In genomic region chr17:28694078-28694477, GRCm38 (mm10) we compare ENCODE assay signal across 14 mouse cellular contexts. TPM values are rescaled to one million over a fixed set of nuclear protein-coding genes. Genes with fewer than 3 reads are reported as not detected.
A peak's percentile ranks its signal among the peaks of the same experiment; 100 is the strongest.
DNase-seq lines count a peak whose midpoint lies in the region; ATAC-seq and TF ChIP-seq lines count a peak whose summit lies in the region.
"Had no signal": no experiment of that assay in that cellular context is flagged by ENCODE, and none has a peak within 500 bp of the region (broad histone marks: within the 10 kb centered on the region; RNA-seq: fewer than 3 reads in every experiment).

No protein-coding gene starts in this region.

- H3K27ac ChIP-seq in heart, embryonic 13.5 days (replicated peaks): 0 out of 2 replicates have a peak overlapping the region, but pooled peaks have one; percentile 10
- peak overlapping the region; percentile 30 for H3K27ac ChIP-seq in liver, adult 2 months (replicated peaks; ENCODE audit: insufficient read depth, low read depth, low read length)
- H3K27ac ChIP-seq in bone marrow, adult 2 months (ENCODE audit: control insufficient read depth, insufficient read depth, low read depth, low read length, poor library complexity): peak overlapping the region; percentile 27; the same call in 1 of the 2 replicates
- H3K27ac ChIP-seq in intestine, postnatal 0 days (ENCODE audit: low read depth, low read length): peak overlapping the region; percentile 42; the same call in 1 of the 2 replicates

- ATAC-seq in heart, embryonic 13.5 days (ENCODE audit: extremely low read depth, insufficient number of reproducible peaks, low FRiP score, low TSS enrichment): no peak
- ATAC-seq in intestine, postnatal 0 days: no peak

- intact Hi-C loops in heart, postnatal 10 days (cut with DNase I): loop anchor here (5.0 kb wide), 2 partner anchors 48 to 183 kb away; no protein-coding TSS in a partner anchor

- DNase-seq in heart, postnatal 10 days: no peak
- peak; percentile 85 for DNase-seq in liver, adult 2 months (ENCODE audit: extremely low read depth, low read depth, low spot score)
- DNase-seq in liver: no peak
- no peak for DNase-seq in left cerebral cortex, adult 18-20 months (ENCODE audit: low spot score in 2 of 2)
- DNase-seq in urinary bladder, postnatal 36 days (ENCODE audit: low spot score in 2 of 2): no peak
- DNase-seq: cerebellum, adult 8-10 months; embryo, embryonic 11 days; gastrocnemius, postnatal 25 days; heart, postnatal 14 days; right cerebral cortex, postnatal 25 days had no signal

- peak overlapping the region; percentile 84; the same call in 1 of the 2 replicates for H3K4me3 ChIP-seq in heart, embryonic 13.5 days
- H3K4me3 ChIP-seq in liver, adult 2 months (ENCODE audit: insufficient read depth, low read depth, low read length): no peak overlapping the region
- H3K4me3 ChIP-seq in bone marrow, adult 2 months (replicated peaks; ENCODE audit: control insufficient read depth, low read depth, low read length): no peak overlapping the region
- no peak overlapping the region for H3K4me3 ChIP-seq in intestine, postnatal 0 days (ENCODE audit: low read depth, low read length)
- H3K4me3 ChIP-seq: myocyte had no signal

- TF ChIP-seq CTCF in liver, adult 2 months (IDR thresholded peaks at IDR 0.05; ENCODE audit: low read depth, low read length): no peak
- TF ChIP-seq CTCF in bone marrow, adult 2 months (IDR thresholded peaks at IDR 0.05; ENCODE audit: control insufficient read depth, insufficient read depth, low read length): no peak
- TF ChIP-seq CTCF in intestine, postnatal 0 days (IDR thresholded peaks at IDR 0.05; ENCODE audit: low read depth): no peak

- 84% methylated on average over 2 of the region's 2 CpGs for WGBS in heart, embryonic 13.5 days
- WGBS in liver, adult 2 months: 25% methylated on average over 2 of the region's 2 CpGs
- WGBS in bone marrow, adult 2 months: 69% methylated on average over 2 of the region's 2 CpGs
- 38% methylated on average over 2 of the region's 2 CpGs for WGBS in intestine, postnatal 0 days

- peaks cover 23% of the 10 kb centered on the region for H3K79me2 ChIP-seq in liver, adult 2 months (ENCODE audit: control insufficient read depth, insufficient read depth, low read length)

- peaks cover 76% of the 10 kb centered on the region for H3K4me1 ChIP-seq in heart, embryonic 13.5 days
- peaks cover 43% of the 10 kb centered on the region for H3K4me1 ChIP-seq in liver, adult 2 months (ENCODE audit: control insufficient read depth, insufficient read depth, low read length)
- peaks cover 5% of the 10 kb centered on the region for H3K4me1 ChIP-seq in bone marrow, adult 2 months (ENCODE audit: control insufficient read depth, insufficient read depth, low read length)
- H3K4me1 ChIP-seq in intestine, postnatal 0 days (replicated peaks; ENCODE audit: control insufficient read depth, insufficient read depth, low read length): peaks cover 22% of the 10 kb centered on the region

- no peak overlapping the region for H3K9ac ChIP-seq in heart, embryonic 13.5 days
- no peak overlapping the region for H3K9ac ChIP-seq in liver, adult 2 months (ENCODE audit: low read depth, low read length)
- H3K9ac ChIP-seq in intestine, postnatal 0 days (ENCODE audit: low read depth, low read length): no peak overlapping the region

- H3K36me3 ChIP-seq in heart, embryonic 13.5 days: no peaks in the 10 kb centered on the region
- no peaks in the 10 kb centered on the region for H3K36me3 ChIP-seq in liver, adult 2 months (ENCODE audit: control insufficient read depth, insufficient read depth, low read length)
- no peaks in the 10 kb centered on the region for H3K36me3 ChIP-seq in intestine, postnatal 0 days (ENCODE audit: control insufficient read depth, insufficient read depth)

- H3K9me3 ChIP-seq in heart, embryonic 13.5 days: no peaks in the 10 kb centered on the region
- H3K9me3 ChIP-seq in intestine, postnatal 0 days (ENCODE audit: control insufficient read depth): no peaks in the 10 kb centered on the region

- TF ChIP-seq POLR2A in liver, adult 2 months (IDR thresholded peaks at IDR 0.05; ENCODE audit: extremely low read depth, insufficient read depth, low read length): no peak
- TF ChIP-seq POLR2A in bone marrow, adult 2 months (IDR thresholded peaks at IDR 0.05; ENCODE audit: borderline replicate concordance, control insufficient read depth, low read depth, low read length): no peak

- H3K27me3 ChIP-seq in heart, embryonic 13.5 days (replicated peaks): peaks cover 4% of the 10 kb centered on the region
- no peaks in the 10 kb centered on the region for H3K27me3 ChIP-seq in liver, adult 2 months (ENCODE audit: control insufficient read depth, insufficient read depth, low read length)
- H3K27me3 ChIP-seq in intestine, postnatal 0 days (replicated peaks; ENCODE audit: control insufficient read depth, insufficient read depth, low read length): no peaks in the 10 kb centered on the region

- H3K4me2 ChIP-seq in heart, embryonic 13.5 days: peak overlapping the region; percentile 79
- peak overlapping the region; percentile 68 for H3K4me2 ChIP-seq in intestine, postnatal 0 days (replicated peaks; ENCODE audit: low read depth)

RNA-seq across cellular contexts. Expression of gene Mapk14, which starts 2.9 kb away (rescaled TPM):
- polyA plus RNA-seq in heart, embryonic 13.5 days (2015; fragmentation: Nextera tagmentation; extraction: Ambion mirVana): 24.5 and 25.5 TPM in 2 replicates
- total RNA-seq in heart, postnatal 10 days (2021): 10 to 100 TPM; 47.3 to 51.1 TPM
- total RNA-seq in liver, adult 2 months (2014; rRNA removed): 37.7 and 50.8 TPM in 2 replicates
- polyA plus RNA-seq in liver, adult 2 months (2012; rRNA removed): 51.6 and 55.3 TPM in 2 replicates
- 35.7 and 100 TPM in 2 replicates for polyA plus RNA-seq in bone marrow, adult 2 months (2011; ENCODE audit: insufficient read depth, insufficient read length, low replicate concordance, missing spikeins)
- polyA plus RNA-seq in intestine, postnatal 0 days (2015; fragmentation: Nextera tagmentation; extraction: Ambion mirVana): 23.6 and 24.6 TPM in 2 replicates
- total RNA-seq in left cerebral cortex, adult 18-20 months (2021): 10 to 100 TPM; 83.5 to 88.7 TPM

RNA-seq across cellular contexts. Expression of gene Slc26a8, which starts 4.0 kb away (rescaled TPM):
- 0.10 and 0.15 TPM in 2 replicates for polyA plus RNA-seq in heart, embryonic 13.5 days (2015; fragmentation: Nextera tagmentation; extraction: Ambion mirVana)
- total RNA-seq in heart, postnatal 10 days (2021): 1 to 10 TPM in 1 of 2 experiments, under 1 TPM in 1; 0.65 to 1.2 TPM
- total RNA-seq in liver, adult 2 months (2014; rRNA removed): not detected in 2 replicates
- 0.04 and 0.11 TPM in 2 replicates for polyA plus RNA-seq in liver, adult 2 months (2012; rRNA removed)
- 5.3 and 5.9 TPM in 2 replicates for polyA plus RNA-seq in bone marrow, adult 2 months (2011; ENCODE audit: insufficient read depth, insufficient read length, low replicate concordance, missing spikeins)
- polyA plus RNA-seq in intestine, postnatal 0 days (2015; fragmentation: Nextera tagmentation; extraction: Ambion mirVana): 0.17 and 0.40 TPM in 2 replicates
- 1 to 10 TPM; 6.5 to 9.5 TPM for total RNA-seq in left cerebral cortex, adult 18-20 months (2021)
- polyA plus RNA-seq: myocyte had no signal

RNA-seq across cellular contexts. Expression of gene AC170998.1, which starts 31.8 kb away (rescaled TPM):
- polyA plus RNA-seq in heart, embryonic 13.5 days (2015; fragmentation: Nextera tagmentation; extraction: Ambion mirVana): 1.6 and 2.0 TPM in 2 replicates
- under 1 TPM; 0.45 to 0.77 TPM for total RNA-seq in heart, postnatal 10 days (2021)
- total RNA-seq in liver, adult 2 months (2014; rRNA removed): 2.3 and 2.8 TPM in 2 replicates
- polyA plus RNA-seq in liver, adult 2 months (2012; rRNA removed): not detected in 2 replicates
- polyA plus RNA-seq in bone marrow, adult 2 months (2011; ENCODE audit: insufficient read depth, insufficient read length, low replicate concordance, missing spikeins): 2.7 and 6.1 TPM in 2 replicates
- 1.2 and 1.5 TPM in 2 replicates for polyA plus RNA-seq in intestine, postnatal 0 days (2015; fragmentation: Nextera tagmentation; extraction: Ambion mirVana)
- 1 to 10 TPM; 2.8 TPM for total RNA-seq in left cerebral cortex, adult 18-20 months (2021)
- polyA plus RNA-seq: myocyte had no signal
